Comparison of ENCODE assay signal across 28 mouse cellular contexts in genomic region chr11:120070286-120070930, GRCm38 (mm10). TPM values are rescaled to one million over a fixed set of nuclear protein-coding genes. Genes with fewer than 3 reads are reported as not detected.
A peak's percentile ranks its signal among the peaks of the same experiment; 100 is the strongest.
DNase-seq lines count a peak whose midpoint lies in the region; ATAC-seq lines count a peak whose summit lies in the region.
"Had no signal": no experiment of that assay in that cellular context is flagged by ENCODE, and none has a peak within 500 bp of the region (broad histone marks: within the 10 kb centered on the region; RNA-seq: fewer than 3 reads in every experiment).

No protein-coding gene starts in this region.

- no peak overlapping the region for H3K9ac ChIP-seq in hindbrain, embryonic 11.5 days (ENCODE audit: low read depth, low read length)
- H3K9ac ChIP-seq in embryonic facial prominence, embryonic 13.5 days, result 0 out of 2 replicates have a peak overlapping the region, but pooled peaks have one; percentile 21
- H3K9ac ChIP-seq: embryonic facial prominence, embryonic 15.5 days; forebrain, embryonic 13.5 days; liver, embryonic 15.5 days; lung, embryonic 14.5 days; midbrain, embryonic 15.5 days had no signal

- peaks cover 83% of the 10 kb centered on the region for H3K27me3 ChIP-seq in hindbrain, embryonic 10.5 days (ENCODE audit: insufficient read depth, poor library complexity, severe bottlenecking)
- H3K27me3 ChIP-seq in hindbrain, embryonic 11.5 days (ENCODE audit: control insufficient read depth, insufficient read depth, low read length), result 0 out of 2 replicates have a peak, but pooled peaks cover 3% of the 10 kb centered on the region
- H3K27me3 ChIP-seq in embryonic facial prominence, embryonic 13.5 days, result no peaks in the 10 kb centered on the region
- H3K27me3 ChIP-seq: CH12.LX; embryonic facial prominence, embryonic 15.5 days; forebrain, embryonic 13.5 days; heart, embryonic 12.5 days; limb, embryonic 12.5 days; liver, embryonic 15.5 days; midbrain, embryonic 15.5 days; neural tube, embryonic 12.5 days had no signal

- H3K4me3 ChIP-seq in hindbrain, embryonic 10.5 days, result no peak overlapping the region
- no peak overlapping the region for H3K4me3 ChIP-seq in hindbrain, embryonic 11.5 days (ENCODE audit: low read depth, low read length)
- H3K4me3 ChIP-seq in embryonic facial prominence, embryonic 13.5 days, result no peak overlapping the region
- H3K4me3 ChIP-seq: embryonic facial prominence, embryonic 15.5 days; forebrain, embryonic 13.5 days; heart, embryonic 12.5 days; limb, embryonic 12.5 days; liver, embryonic 15.5 days; midbrain, embryonic 15.5 days; neural tube, embryonic 12.5 days had no signal

- H3K4me1 ChIP-seq in hindbrain, embryonic 10.5 days (replicated peaks), result peaks cover 59% of the 10 kb centered on the region
- H3K4me1 ChIP-seq in hindbrain, embryonic 11.5 days (replicated peaks; ENCODE audit: control insufficient read depth, insufficient read depth, low read length), result no peaks in the 10 kb centered on the region
- H3K4me1 ChIP-seq in embryonic facial prominence, embryonic 13.5 days, result peaks cover 20% of the 10 kb centered on the region
- H3K4me1 ChIP-seq: liver, embryonic 15.5 days; midbrain, embryonic 15.5 days had no signal

- no peak for DNase-seq in hindbrain, embryonic 10.5 days (ENCODE audit: low spot score)
- no peak for DNase-seq in hindbrain, embryonic 11.5 days (ENCODE audit: low spot score)
- peak; percentile 90 for DNase-seq in adrenal gland, adult 2 months
- peak; percentile 81 for DNase-seq in adrenal gland, adult 8-10 months
- DNase-seq in urinary bladder, postnatal 10 days (ENCODE audit: low spot score), result no peak
- DNase-seq: B cell, adult 2 months; cerebellum, adult 11 months; cerebellum, adult 9-10 months; gastrocnemius, postnatal 25 days; heart, adult 18-20 months; kidney, adult 9 months; kidney, postnatal 14 days; lung, embryonic 14.5 days; lung, postnatal 14 days; right cerebral cortex, adult 18-20 months; spleen, adult 18-20 months; thymus, postnatal 4 days had no signal

- peak overlapping the region; percentile 9; the same call in 1 of the 2 replicates for H3K27ac ChIP-seq in hindbrain, embryonic 10.5 days
- no peak overlapping the region for H3K27ac ChIP-seq in hindbrain, embryonic 11.5 days (ENCODE audit: low read depth, low read length)
- no peak overlapping the region for H3K27ac ChIP-seq in embryonic facial prominence, embryonic 13.5 days
- H3K27ac ChIP-seq: embryonic facial prominence, embryonic 15.5 days; forebrain, embryonic 13.5 days; limb, embryonic 12.5 days; liver, embryonic 15.5 days; midbrain, embryonic 15.5 days; neural tube, embryonic 12.5 days had no signal

- no peak for ATAC-seq in hindbrain, embryonic 11.5 days (ENCODE audit: low FRiP score)
- ATAC-seq in embryonic facial prominence, embryonic 13.5 days (ENCODE audit: insufficient number of reproducible peaks, insufficient read depth, low FRiP score, low TSS enrichment, low read depth), result no peak
- ATAC-seq: activated CD4-positive, CD25-positive, alpha-beta regulatory T cell, adult 4 months; forebrain, embryonic 13.5 days; intestine, embryonic 16.5 days; midbrain, embryonic 15.5 days had no signal

- 84% methylated on average over 27 of the region's 27 CpGs for WGBS in hindbrain, embryonic 10.5 days
- WGBS in hindbrain, embryonic 11.5 days, result 83% methylated on average over 27 of the region's 27 CpGs
- WGBS in embryonic facial prominence, embryonic 13.5 days, result 88% methylated on average over 27 of the region's 27 CpGs

- H3K4me2 ChIP-seq in hindbrain, embryonic 11.5 days (replicated peaks; ENCODE audit: low read depth, low read length), result no peak overlapping the region
- no peak overlapping the region for H3K4me2 ChIP-seq in embryonic facial prominence, embryonic 13.5 days
- H3K4me2 ChIP-seq: embryonic facial prominence, embryonic 15.5 days; forebrain, embryonic 13.5 days; heart, embryonic 12.5 days; limb, embryonic 12.5 days; liver, embryonic 15.5 days; lung, embryonic 14.5 days; midbrain, embryonic 15.5 days; neural tube, embryonic 12.5 days had no signal

- H3K9me3 ChIP-seq in hindbrain, embryonic 10.5 days, result no peaks in the 10 kb centered on the region
- H3K9me3 ChIP-seq in hindbrain, embryonic 11.5 days (ENCODE audit: control insufficient read depth, low read length), result no peaks in the 10 kb centered on the region
- no peaks in the 10 kb centered on the region for H3K9me3 ChIP-seq in embryonic facial prominence, embryonic 13.5 days
- H3K9me3 ChIP-seq: embryonic facial prominence, embryonic 15.5 days; forebrain, embryonic 13.5 days; heart, embryonic 12.5 days; limb, embryonic 12.5 days; liver, embryonic 15.5 days; midbrain, embryonic 15.5 days; neural tube, embryonic 12.5 days had no signal

- H3K36me3 ChIP-seq in hindbrain, embryonic 10.5 days, result peaks cover 98% of the 10 kb centered on the region
- peaks cover 5% of the 10 kb centered on the region; the same call in 1 of the 2 replicates for H3K36me3 ChIP-seq in hindbrain, embryonic 11.5 days (ENCODE audit: control insufficient read depth, insufficient read depth, low read length)
- H3K36me3 ChIP-seq in embryonic facial prominence, embryonic 13.5 days, result peaks cover 98% of the 10 kb centered on the region

RNA-seq across cellular contexts. Expression of gene Cep131, which starts 16.2 kb away (rescaled TPM):
- polyA plus RNA-seq in hindbrain, embryonic 10.5 days (2016; fragmentation: Nextera tagmentation; extraction: Ambion mirVana), result 39.6 and 45.4 TPM in 2 replicates
- polyA plus RNA-seq in hindbrain, embryonic 11.5 days (2014; fragmentation: Nextera tagmentation; extraction: Ambion mirVana), result 24.2 and 24.6 TPM in 2 replicates
- total RNA-seq in adrenal gland, adult 2 months (2021), result 100 to 1,000 TPM in 1 of 2 experiments, 10 to 100 TPM in 1; 74.3 to 121 TPM
- polyA plus RNA-seq in adrenal gland, adult 2 months (2012; rRNA removed), result 33.6 and 50.6 TPM in 2 replicates
- total RNA-seq in adrenal gland, adult 8-10 months (2022), result 100 to 1,000 TPM in 2 of 4 experiments, 10 to 100 TPM in 2; 42.9 to 315 (median 94.5) TPM
- 30.3 and 31.3 TPM in 2 replicates for polyA plus RNA-seq in embryonic facial prominence, embryonic 13.5 days (2015; fragmentation: Nextera tagmentation; extraction: Ambion mirVana)

RNA-seq across cellular contexts. Expression of gene Aatk, which starts 23.4 kb away (rescaled TPM):
- 1.6 and 3.2 TPM in 2 replicates for polyA plus RNA-seq in hindbrain, embryonic 10.5 days (2016; fragmentation: Nextera tagmentation; extraction: Ambion mirVana)
- polyA plus RNA-seq in hindbrain, embryonic 11.5 days (2014; fragmentation: Nextera tagmentation; extraction: Ambion mirVana), result 1.9 TPM in 2 replicates
- 10 to 100 TPM in 1 of 2 experiments, 1 to 10 TPM in 1; 9.9 to 15.5 TPM for total RNA-seq in adrenal gland, adult 2 months (2021)
- polyA plus RNA-seq in adrenal gland, adult 2 months (2012; rRNA removed), result 26.3 and 44.1 TPM in 2 replicates
- total RNA-seq in adrenal gland, adult 8-10 months (2022), result 10 to 100 TPM; 14.3 to 22.8 (median 18.3) TPM
- 3.6 and 3.7 TPM in 2 replicates for polyA plus RNA-seq in embryonic facial prominence, embryonic 13.5 days (2015; fragmentation: Nextera tagmentation; extraction: Ambion mirVana)
- polyA plus RNA-seq: activated CD4-positive, CD25-positive, alpha-beta regulatory T cell, adult 4 months had no signal

RNA-seq across cellular contexts. Expression of gene Tepsin, which starts 28.1 kb away (rescaled TPM):
- polyA plus RNA-seq in hindbrain, embryonic 10.5 days (2016; fragmentation: Nextera tagmentation; extraction: Ambion mirVana), result 21.4 and 25.3 TPM in 2 replicates
- polyA plus RNA-seq in hindbrain, embryonic 11.5 days (2014; fragmentation: Nextera tagmentation; extraction: Ambion mirVana), result 16.9 and 17.6 TPM in 2 replicates
- 10 to 100 TPM; 10.2 to 14.4 TPM for total RNA-seq in adrenal gland, adult 2 months (2021)
- 53.9 and 61.2 TPM in 2 replicates for polyA plus RNA-seq in adrenal gland, adult 2 months (2012; rRNA removed)
- 10 to 100 TPM; 15.2 to 19.1 (median 15.7) TPM for total RNA-seq in adrenal gland, adult 8-10 months (2022)
- 19.5 and 20.5 TPM in 2 replicates for polyA plus RNA-seq in embryonic facial prominence, embryonic 13.5 days (2015; fragmentation: Nextera tagmentation; extraction: Ambion mirVana)

RNA-seq across cellular contexts. Expression of gene Ndufaf8, which starts 28.3 kb away (rescaled TPM):
- polyA plus RNA-seq in hindbrain, embryonic 10.5 days (2016; fragmentation: Nextera tagmentation; extraction: Ambion mirVana), result 86.4 and 92.2 TPM in 2 replicates
- 62.8 and 67.5 TPM in 2 replicates for polyA plus RNA-seq in hindbrain, embryonic 11.5 days (2014; fragmentation: Nextera tagmentation; extraction: Ambion mirVana)
- 10 to 100 TPM; 47.5 to 76.2 TPM for total RNA-seq in adrenal gland, adult 2 months (2021)
- 78.1 and 85.2 TPM in 2 replicates for polyA plus RNA-seq in adrenal gland, adult 2 months (2012; rRNA removed)
- total RNA-seq in adrenal gland, adult 8-10 months (2022), result 10 to 100 TPM; 55.2 to 74.8 (median 64.3) TPM
- polyA plus RNA-seq in embryonic facial prominence, embryonic 13.5 days (2015; fragmentation: Nextera tagmentation; extraction: Ambion mirVana), result 76.5 and 79.2 TPM in 2 replicates

Comparison
In these comparisons a context has a peak if more than half of its experiments do, and no peak if none do; other contexts are left out.
1. DNase-seq: peak in adrenal gland, adult 2 months (single experiment) and adrenal gland, adult 8-10 months (single experiment); none in hindbrain, embryonic 10.5 days (single experiment), hindbrain, embryonic 11.5 days (single experiment) and urinary bladder, postnatal 10 days (single experiment).